Mouse (Mus musculus) neural tube, embryonic 11.5 days (tissue): ENCODE results near the gene Tut4. TPM values are rescaled to one million over a fixed set of nuclear protein-coding genes. Genes with fewer than 3 reads are reported as not detected.

Experiments
- ATAC-seq: fragments of 200-750 bp; cut with Nextera tagmentation; 2 replicates; pipeline ENCODE4 v1.8.0; 2017; ENCODE audit warnings: moderate number of reproducible peaks, mild to moderate bottlenecking, moderate TSS enrichment, moderate library complexity; ENCODE audit not compliant: insufficient read depth, low FRiP score, low TSS enrichment
- DNase-seq: peaks from one replicate; pipeline ENCODE4 v3.0.0-alpha.2; 2015; ENCODE audit warnings: low spot score
- H3K27ac ChIP-seq: fragments of 300-500 bp; sonication (generic); 2 replicates; pipeline ENCODE4 v1.5.1; 2014; ENCODE audit warnings: low read depth, mild to moderate bottlenecking, low read length
- H3K27me3 ChIP-seq: fragments of 300-500 bp; sonication (generic); 2 replicates; pipeline ENCODE4 v1.6.1; 2014; ENCODE audit warnings: mild to moderate bottlenecking, low read length, mixed read lengths; ENCODE audit not compliant: control insufficient read depth, insufficient read depth
- H3K36me3 ChIP-seq: fragments of 300-500 bp; sonication (generic); 2 replicates; pipeline ENCODE4 v1.6.1; 2014; ENCODE audit warnings: mild to moderate bottlenecking, low read length, moderate library complexity, mixed read lengths; ENCODE audit not compliant: control insufficient read depth, insufficient read depth
- H3K4me1 ChIP-seq: fragments of 300-500 bp; sonication (generic); 2 replicates; pipeline ENCODE4 v1.6.1; 2014; ENCODE audit warnings: low read length, mixed read lengths; ENCODE audit not compliant: control insufficient read depth, insufficient read depth
- H3K4me2 ChIP-seq: fragments of 300-500 bp; sonication (generic); 2 replicates; pipeline ENCODE4 v1.6.1; 2014; ENCODE audit warnings: low read depth, mild to moderate bottlenecking, moderate library complexity
- H3K4me3 ChIP-seq: fragments of 300-500 bp; sonication (generic); 2 replicates; pipeline ENCODE4 v1.5.1; 2014; ENCODE audit warnings: low read depth, low read length
- H3K9ac ChIP-seq: fragments of 300-500 bp; sonication (generic); 2 replicates; pipeline ENCODE4 v1.6.1; 2014; ENCODE audit warnings: mild to moderate bottlenecking, low read length
- H3K9me3 ChIP-seq: fragments of 300-500 bp; sonication (generic); 2 replicates; pipeline ENCODE4 v1.6.1; 2016; ENCODE audit warnings: low read length; ENCODE audit not compliant: control insufficient read depth
- WGBS: fragments of 180-500 bp; shearing (Covaris S2); extraction: QIAGEN DNeasy Blood & Tissue Kit; methylation state at CpG from one replicate; pipeline ENCODE4 v1.1.7; 2014; 5-methylcytosine and 5-hydroxymethylcytosine counted together
- polyA plus RNA-seq: library from polyadenylated mRNA; unstranded; fragments of >200 nt; fragmentation: Nextera tagmentation; extraction: Ambion mirVana; gene quantifications from 2 replicates; pipeline ENCODE4 v1.2.1, GENCODE M21; 2014

Gene Tut4
- 66.8 and 68.0 TPM in 2 replicates for polyA plus RNA-seq

DNA sequence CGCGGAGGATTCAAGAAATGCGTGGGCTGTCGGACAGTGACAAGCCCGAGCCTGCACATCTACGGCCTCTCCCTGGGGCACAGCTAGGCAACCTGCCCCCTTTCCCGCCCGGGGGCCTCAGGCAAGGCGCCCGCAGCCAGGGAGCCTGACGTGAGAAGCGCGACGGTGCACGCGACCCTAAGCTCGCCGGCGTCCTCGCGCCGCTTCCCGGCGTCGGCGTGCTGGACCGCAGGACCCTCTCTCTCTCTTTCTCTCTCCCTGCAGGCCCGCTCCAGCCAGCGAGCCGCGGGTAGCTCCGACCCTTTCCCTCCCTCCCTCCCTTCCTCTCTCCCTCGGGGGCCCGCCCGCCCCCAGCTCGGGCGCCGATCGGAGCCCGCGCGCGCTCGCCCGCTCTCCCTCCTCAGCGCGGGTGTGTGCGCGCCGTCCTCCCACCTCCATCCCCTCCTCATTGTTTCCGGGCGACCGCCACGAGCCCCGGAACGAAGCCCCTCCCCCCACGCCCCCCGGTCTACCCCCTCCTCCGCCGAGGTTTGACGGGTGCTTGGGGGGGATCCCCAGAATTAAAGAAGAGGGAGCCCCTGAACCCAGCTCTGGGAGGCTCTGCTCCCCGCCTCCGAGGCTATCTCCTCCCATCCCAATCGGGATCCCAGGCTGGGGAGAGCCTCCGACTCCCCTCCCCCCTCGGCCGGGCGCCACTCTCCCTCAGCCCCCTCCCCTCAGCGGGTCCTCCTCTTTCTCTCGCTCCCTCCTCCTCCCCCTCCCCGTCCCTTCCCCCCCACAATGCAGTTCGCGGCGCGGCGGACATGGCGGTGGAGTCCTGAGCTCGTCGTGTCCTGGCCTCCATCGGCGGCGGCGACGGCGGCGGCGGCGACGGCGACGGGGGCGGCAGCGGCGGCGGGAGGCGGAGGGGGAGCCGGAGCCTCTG is at the start of gene Tut4:
Gene Tut4 (plus strand): TSS at position 196 of the 925 bp plus-strand sequence.
- no peaks in the 10 kb centered on the region for H3K9me3 ChIP-seq
- DNase-seq = peak; percentile 94
- no peaks in the 10 kb centered on the region for H3K27me3 ChIP-seq
- H3K9ac ChIP-seq = peak within 1 kb of the TSS; percentile 97
- 0% methylated on average over 82 of the region's 97 CpGs for WGBS
- peak within 1 kb of the TSS; percentile 95 for H3K4me3 ChIP-seq
- peak within 1 kb of the TSS; percentile 80 for H3K4me2 ChIP-seq
- H3K36me3 ChIP-seq = no peaks in the 10 kb centered on the region
- no peaks in the 10 kb centered on the region for H3K4me1 ChIP-seq
- ATAC-seq = peak; percentile 90
- H3K27ac ChIP-seq = peak within 1 kb of the TSS; percentile 96

DNA sequence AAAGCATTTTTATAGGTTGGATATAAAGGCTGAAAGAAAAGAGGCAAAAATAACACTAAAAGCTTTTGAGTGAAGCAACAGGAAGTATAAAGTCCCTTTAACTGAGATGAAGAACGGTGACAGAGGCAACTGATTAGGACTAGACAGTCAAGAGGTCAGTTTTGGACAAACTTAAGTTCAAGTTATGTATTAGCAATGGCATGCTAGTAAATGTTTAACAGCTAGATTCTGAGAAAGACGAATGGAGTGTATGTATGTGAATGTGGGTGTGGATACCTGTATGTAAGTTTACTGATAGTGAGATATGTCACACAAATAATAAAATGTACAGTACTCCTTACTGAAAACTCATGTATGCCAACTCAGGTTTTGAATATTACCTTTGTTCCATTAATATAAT is 34.6 kb upstream of the Tut4 start:
- no peak overlapping the region for H3K4me2 ChIP-seq
- WGBS = 88% methylated on average over 2 of the region's 2 CpGs
- no peaks in the 10 kb centered on the region for H3K27me3 ChIP-seq
- no peak for DNase-seq
- no peaks in the 10 kb centered on the region for H3K36me3 ChIP-seq
- H3K9ac ChIP-seq = no peak overlapping the region
- no peak overlapping the region for H3K27ac ChIP-seq
- H3K4me1 ChIP-seq = no peaks in the 10 kb centered on the region
- H3K4me3 ChIP-seq = no peak overlapping the region
- H3K9me3 ChIP-seq = no peaks in the 10 kb centered on the region
- no peak for ATAC-seq

DNA sequence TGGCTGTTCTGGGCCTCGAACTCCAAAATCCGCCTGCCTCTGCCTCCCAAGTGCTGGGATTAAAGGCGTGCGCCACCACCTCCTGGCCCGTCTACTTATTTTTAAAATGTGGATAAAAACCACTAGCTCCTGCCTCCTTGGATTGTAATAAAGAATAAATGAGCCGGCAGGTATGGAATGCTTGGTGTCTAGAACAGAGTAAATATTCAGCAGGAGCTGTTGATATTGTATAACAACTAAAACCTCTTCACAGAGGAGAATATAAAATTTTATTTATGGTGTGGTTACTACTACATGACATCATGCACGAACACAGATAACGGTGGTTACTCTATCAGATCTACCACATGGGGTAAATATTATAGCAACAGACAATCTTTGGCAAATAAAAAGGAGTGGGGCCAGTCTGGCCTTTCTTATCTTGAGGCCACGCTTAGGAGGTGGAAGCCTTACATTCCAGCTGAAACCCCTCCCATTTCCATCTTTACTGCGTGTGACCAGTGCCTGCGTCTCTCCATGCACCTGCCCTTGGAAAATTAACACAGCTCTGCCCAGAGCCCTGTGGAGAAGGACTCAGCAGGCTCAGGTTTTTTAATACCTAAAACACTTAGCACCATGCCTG is 31.4 kb upstream of the Tut4 start:
- no peaks in the 10 kb centered on the region for H3K27me3 ChIP-seq
- H3K27ac ChIP-seq = no peak overlapping the region
- ATAC-seq = no peak

DNA sequence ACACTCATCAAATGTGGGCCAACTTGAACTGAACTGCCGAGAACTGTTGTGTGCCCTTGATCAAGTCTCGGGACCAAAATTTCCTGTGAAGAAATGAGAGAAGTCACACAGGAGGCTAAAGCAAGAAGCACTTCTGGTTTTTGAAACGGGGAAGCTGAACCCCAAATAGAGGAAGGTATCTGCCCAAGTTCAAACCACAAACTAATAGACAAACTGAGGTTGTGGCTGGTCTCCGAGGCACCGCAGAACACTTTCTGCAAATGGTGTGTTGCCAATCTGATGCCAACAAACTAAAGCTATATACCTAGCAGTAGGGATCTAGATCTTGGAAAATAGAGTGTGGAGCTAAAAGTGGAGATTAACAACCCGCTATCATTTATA is 30.9 kb upstream of the Tut4 start:
- no peak overlapping the region for H3K9ac ChIP-seq
- DNase-seq = no peak
- WGBS = 91% methylated on average over 6 of the region's 6 CpGs
- no peak overlapping the region for H3K4me3 ChIP-seq
- no peak overlapping the region for H3K4me2 ChIP-seq
- peaks cover 25% of the 10 kb centered on the region for H3K4me1 ChIP-seq
- no peak for ATAC-seq
- H3K36me3 ChIP-seq = no peaks in the 10 kb centered on the region
- no peaks in the 10 kb centered on the region for H3K9me3 ChIP-seq
- H3K27me3 ChIP-seq = no peaks in the 10 kb centered on the region
- H3K27ac ChIP-seq = no peak overlapping the region

More for the DNA sequence above, 31.4 kb upstream of the Tut4 start:
- Histone ChIP-seq H3K4me3 (no peak overlapping the region), H3K4me2 (no peak overlapping the region), H3K9me3 (no peaks in the 10 kb centered on the region), H3K9ac (no peak overlapping the region), H3K4me1 (peaks cover 20% of the 10 kb centered on the region), H3K36me3 (no peaks in the 10 kb centered on the region)
- no peak for DNase-seq
- 85% methylated on average over 11 of the region's 11 CpGs for WGBS

DNA sequence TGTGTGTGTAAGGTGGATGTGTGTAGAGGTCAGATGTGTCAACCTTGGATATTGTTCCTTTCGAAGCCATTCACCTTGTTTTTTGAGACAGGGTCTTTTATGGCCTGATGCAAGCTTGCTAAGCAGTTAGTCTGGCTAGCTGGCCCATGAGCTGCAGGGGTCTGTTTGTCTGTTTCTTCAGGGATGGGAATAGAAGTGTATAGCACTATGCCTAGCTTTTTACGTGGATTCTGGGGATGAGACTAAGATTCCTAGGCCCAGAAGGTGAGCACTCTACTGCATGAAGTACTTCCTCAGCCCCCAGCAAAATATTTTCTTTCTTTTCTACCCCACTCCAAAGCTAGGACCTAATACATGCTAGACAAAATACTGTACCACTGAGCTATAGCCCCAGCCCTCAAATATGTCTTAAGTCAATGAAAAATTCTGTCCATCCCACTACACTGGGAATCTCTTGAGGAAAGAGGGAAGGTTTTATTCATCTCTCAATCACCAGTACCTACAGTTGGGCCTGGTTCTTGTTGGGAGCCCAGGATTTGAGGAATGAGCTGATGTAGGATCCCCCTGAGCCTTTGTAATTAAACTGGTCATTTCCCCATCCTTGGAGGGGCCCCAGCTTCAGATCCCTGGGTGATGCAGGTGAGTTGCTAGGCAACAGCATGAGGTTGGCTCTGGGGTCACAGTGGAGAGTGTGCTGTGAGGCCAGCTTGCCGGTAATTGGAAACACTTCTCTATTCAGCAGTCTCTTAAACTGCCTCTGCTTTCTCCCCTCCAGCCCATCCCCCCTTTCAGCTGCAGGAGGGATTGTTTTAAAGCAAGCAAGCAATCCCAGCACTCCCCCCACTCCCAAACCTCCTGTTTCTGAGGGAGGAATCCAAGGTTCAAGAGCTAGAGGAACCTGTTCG is 28.3 kb upstream of the Tut4 start:
- ATAC-seq (peak; percentile 93), DNase-seq (peak; percentile 77)
- Histone ChIP-seq H3K4me1 (peaks cover 31% of the 10 kb centered on the region), H3K9me3 (no peaks in the 10 kb centered on the region), H3K27me3 (no peaks in the 10 kb centered on the region), H3K9ac (peak overlapping the region; percentile 10; the same call in 1 of the 2 replicates), H3K27ac (peak overlapping the region; percentile 75; the same call in 1 of the 2 replicates), H3K36me3 (no peaks in the 10 kb centered on the region), H3K4me2 (peak overlapping the region; percentile 12; the same call in 1 of the 2 replicates), H3K4me3 (no peak overlapping the region)
- 23% methylated on average over 4 of the region's 4 CpGs for WGBS

DNA sequence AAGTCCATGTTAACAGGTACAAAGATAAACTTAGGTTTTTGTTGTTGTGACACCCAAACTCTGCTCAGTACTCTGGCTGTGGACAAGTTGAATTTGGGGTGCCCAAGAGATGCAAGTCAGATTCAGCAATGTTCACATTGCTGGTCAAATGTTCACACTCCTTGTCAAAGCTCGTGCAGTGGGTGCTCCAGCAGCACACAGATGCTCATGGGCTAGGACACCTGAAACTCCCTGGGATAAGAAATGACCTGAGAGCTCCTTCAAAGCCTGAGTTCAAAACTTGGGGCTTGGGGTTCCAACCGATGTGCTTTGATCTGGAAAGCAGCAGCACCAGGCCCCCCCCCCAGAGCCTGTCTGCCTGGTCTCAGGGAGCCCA is 27.7 kb upstream of the Tut4 start:
- Histone ChIP-seq H3K27ac (peak overlapping the region; percentile 75; the same call in 1 of the 2 replicates), H3K27me3 (no peaks in the 10 kb centered on the region), H3K9me3 (no peaks in the 10 kb centered on the region), H3K4me3 (no peak overlapping the region), H3K9ac (no peak overlapping the region; the same call in 1 of the 2 replicates), H3K4me2 (peak overlapping the region; percentile 12; the same call in 1 of the 2 replicates), H3K4me1 (peaks cover 31% of the 10 kb centered on the region), H3K36me3 (no peaks in the 10 kb centered on the region)
- 39% methylated on average over 2 of the region's 2 CpGs for WGBS
- DNase-seq (no peak), ATAC-seq (no peak)

DNA sequence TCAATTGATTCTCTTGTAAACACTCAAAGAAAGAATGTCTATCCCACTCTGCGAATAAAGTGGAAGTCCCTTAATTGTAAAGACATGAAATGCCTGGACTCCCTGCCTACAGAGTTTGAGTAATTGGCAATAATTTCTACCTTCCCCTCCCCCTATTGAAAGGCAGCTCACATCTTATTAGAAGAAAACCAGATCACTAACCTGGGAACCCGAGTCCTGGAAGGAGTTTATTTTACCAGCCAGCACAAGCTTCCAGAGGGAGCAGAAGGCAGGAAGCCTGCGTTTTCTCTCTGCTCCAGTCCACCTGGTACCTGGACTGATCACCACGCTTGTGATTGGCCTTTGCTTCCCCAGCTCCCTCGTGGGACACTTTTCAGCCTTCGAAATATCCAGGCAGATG is 25.9 kb upstream of the Tut4 start:
- no peaks in the 10 kb centered on the region for H3K27me3 ChIP-seq
- no peak overlapping the region for H3K4me3 ChIP-seq
- ATAC-seq (no peak), DNase-seq (peak; percentile 14)
- no peaks in the 10 kb centered on the region for H3K36me3 ChIP-seq
- peaks cover 31% of the 10 kb centered on the region for H3K4me1 ChIP-seq
- no peaks in the 10 kb centered on the region for H3K9me3 ChIP-seq
- 23% methylated on average over 6 of the region's 6 CpGs for WGBS
- 0 out of 2 replicates have a peak overlapping the region, but pooled peaks have one; percentile 7 for H3K27ac ChIP-seq
- no peak overlapping the region for H3K4me2 ChIP-seq
- H3K9ac ChIP-seq = 0 out of 2 replicates have a peak overlapping the region, but pooled peaks have one; percentile 6

DNA sequence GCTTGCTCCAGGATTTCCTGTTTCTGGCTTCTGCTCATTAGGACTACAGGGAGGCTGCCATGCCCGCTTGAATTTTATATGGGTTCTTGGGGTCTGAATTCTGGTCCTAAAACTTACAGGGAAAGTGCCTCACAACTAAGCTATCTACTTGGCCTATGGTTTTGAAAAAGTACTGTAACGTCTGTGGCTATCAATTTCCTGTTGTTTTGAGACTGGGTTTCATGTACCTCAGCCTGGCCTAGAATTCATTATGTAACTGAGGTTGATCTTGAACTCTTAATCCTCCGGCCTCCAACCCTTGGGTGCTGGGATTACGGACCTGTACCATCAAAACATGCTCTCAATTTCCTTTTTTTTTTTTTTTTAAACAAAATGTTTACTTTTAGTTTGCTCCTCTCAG is 25.0 kb upstream of the Tut4 start:
- H3K27me3 ChIP-seq = no peaks in the 10 kb centered on the region
- no peak overlapping the region for H3K27ac ChIP-seq
- no peaks in the 10 kb centered on the region for H3K36me3 ChIP-seq
- WGBS = 77% methylated on average over 4 of the region's 4 CpGs
- no peaks in the 10 kb centered on the region for H3K9me3 ChIP-seq
- H3K9ac ChIP-seq = no peak overlapping the region
- no peak for DNase-seq
- H3K4me3 ChIP-seq = no peak overlapping the region
- no peak overlapping the region for H3K4me2 ChIP-seq
- H3K4me1 ChIP-seq = peaks cover 31% of the 10 kb centered on the region
- ATAC-seq = no peak
